In genomic region chr7:127480321-127480720, GRCm38 (mm10) we compare ENCODE assay signal across 8 mouse cellular contexts. TPM values are rescaled to one million over a fixed set of nuclear protein-coding genes. Genes with fewer than 3 reads are reported as not detected.
DNase-seq lines count a peak whose midpoint lies in the region; ATAC-seq and TF ChIP-seq lines count a peak whose summit lies in the region.

No protein-coding gene starts in this region.

- TF ChIP-seq CTCF in intestine, postnatal 0 days (IDR thresholded peaks at IDR 0.05; ENCODE audit: low read depth): no peak

- peaks cover 25% of the 10 kb centered on the region for H3K4me1 ChIP-seq in heart, embryonic 12.5 days (replicated peaks)
- H3K4me1 ChIP-seq in embryonic facial prominence, embryonic 13.5 days: peaks cover 26% of the 10 kb centered on the region
- H3K4me1 ChIP-seq in intestine, postnatal 0 days (replicated peaks; ENCODE audit: control insufficient read depth, insufficient read depth, low read length): no peaks in the 10 kb centered on the region
- peaks cover 28% of the 10 kb centered on the region for H3K4me1 ChIP-seq in midbrain, embryonic 15.5 days

- 59% methylated on average over 2 of the region's 2 CpGs for WGBS in heart, embryonic 12.5 days
- 55% methylated on average over 2 of the region's 2 CpGs for WGBS in embryonic facial prominence, embryonic 13.5 days
- 60% methylated on average over 2 of the region's 2 CpGs for WGBS in intestine, postnatal 0 days
- 69% methylated on average over 2 of the region's 2 CpGs for WGBS in midbrain, embryonic 15.5 days

- ATAC-seq in heart, embryonic 12.5 days (ENCODE audit: insufficient number of reproducible peaks, low FRiP score): no peak
- ATAC-seq in embryonic facial prominence, embryonic 13.5 days (ENCODE audit: insufficient number of reproducible peaks, insufficient read depth, low FRiP score, low TSS enrichment, low read depth): no peak
- ATAC-seq in intestine, postnatal 0 days: no peak
- no peak for ATAC-seq in midbrain, embryonic 15.5 days (replicated peaks)

- DNase-seq in heart, adult 8-10 months (ENCODE audit: low spot score): no peak
- DNase-seq in thymus, postnatal 36 days: peak; percentile 70 to 81
- no peak for DNase-seq in embryo, embryonic 10 days (ENCODE audit: low spot score)
- DNase-seq in right cerebral cortex, postnatal 25 days: no peak

- H3K4me3 ChIP-seq in heart, embryonic 12.5 days: peak overlapping the region; percentile 84
- H3K4me3 ChIP-seq in embryonic facial prominence, embryonic 13.5 days: peak overlapping the region; percentile 99
- H3K4me3 ChIP-seq in intestine, postnatal 0 days (ENCODE audit: low read depth, low read length): peak overlapping the region; percentile 93
- H3K4me3 ChIP-seq in midbrain, embryonic 15.5 days: peak overlapping the region; percentile 86

- H3K9me3 ChIP-seq in heart, embryonic 12.5 days (replicated peaks): no peaks in the 10 kb centered on the region
- no peaks in the 10 kb centered on the region for H3K9me3 ChIP-seq in embryonic facial prominence, embryonic 13.5 days
- H3K9me3 ChIP-seq in intestine, postnatal 0 days (ENCODE audit: control insufficient read depth): no peaks in the 10 kb centered on the region
- H3K9me3 ChIP-seq in midbrain, embryonic 15.5 days: no peaks in the 10 kb centered on the region

- H3K27ac ChIP-seq in heart, embryonic 12.5 days (ENCODE audit: poor library complexity, severe bottlenecking): no peak overlapping the region
- H3K27ac ChIP-seq in embryonic facial prominence, embryonic 13.5 days: no peak overlapping the region
- no peak overlapping the region for H3K27ac ChIP-seq in intestine, postnatal 0 days (ENCODE audit: low read depth, low read length)
- no peak overlapping the region for H3K27ac ChIP-seq in midbrain, embryonic 15.5 days

- H3K36me3 ChIP-seq in heart, embryonic 12.5 days: peaks cover 60% of the 10 kb centered on the region
- peaks cover 61% of the 10 kb centered on the region for H3K36me3 ChIP-seq in embryonic facial prominence, embryonic 13.5 days
- H3K36me3 ChIP-seq in intestine, postnatal 0 days (ENCODE audit: control insufficient read depth, insufficient read depth): peaks cover 43% of the 10 kb centered on the region
- H3K36me3 ChIP-seq in midbrain, embryonic 15.5 days (replicated peaks): peaks cover 34% of the 10 kb centered on the region

- H3K27me3 ChIP-seq in heart, embryonic 12.5 days (replicated peaks): no peaks in the 10 kb centered on the region
- H3K27me3 ChIP-seq in embryonic facial prominence, embryonic 13.5 days: no peaks in the 10 kb centered on the region
- no peaks in the 10 kb centered on the region for H3K27me3 ChIP-seq in intestine, postnatal 0 days (replicated peaks; ENCODE audit: control insufficient read depth, insufficient read depth, low read length)
- no peaks in the 10 kb centered on the region for H3K27me3 ChIP-seq in midbrain, embryonic 15.5 days (replicated peaks)

- H3K4me2 ChIP-seq in heart, embryonic 12.5 days: peak overlapping the region; percentile 98
- peak overlapping the region; percentile 98 for H3K4me2 ChIP-seq in embryonic facial prominence, embryonic 13.5 days
- H3K4me2 ChIP-seq in intestine, postnatal 0 days (replicated peaks; ENCODE audit: low read depth): peak overlapping the region; percentile 91
- peak overlapping the region; percentile 94 for H3K4me2 ChIP-seq in midbrain, embryonic 15.5 days

- peak overlapping the region; percentile 98 for H3K9ac ChIP-seq in heart, embryonic 12.5 days
- H3K9ac ChIP-seq in embryonic facial prominence, embryonic 13.5 days: peak overlapping the region; percentile 98
- H3K9ac ChIP-seq in intestine, postnatal 0 days (ENCODE audit: low read depth, low read length): peak overlapping the region; percentile 98
- H3K9ac ChIP-seq in midbrain, embryonic 15.5 days: peak overlapping the region; percentile 93

RNA-seq across cellular contexts. Expression of gene Fbrs, which starts 1.3 kb away (rescaled TPM):
- 8.4 and 9.9 TPM in 2 replicates for polyA plus RNA-seq in heart, embryonic 12.5 days (2016; fragmentation: Nextera tagmentation; extraction: Ambion mirVana)
- 10 to 100 TPM; 27.5 to 36.1 (median 30.5) TPM for total RNA-seq in heart, adult 8-10 months (2022)
- polyA plus RNA-seq in embryonic facial prominence, embryonic 13.5 days (2015; fragmentation: Nextera tagmentation; extraction: Ambion mirVana): 12.2 and 15.3 TPM in 2 replicates
- 8.1 and 9.4 TPM in 2 replicates for polyA plus RNA-seq in intestine, postnatal 0 days (2015; fragmentation: Nextera tagmentation; extraction: Ambion mirVana)
- 13.8 and 15.9 TPM in 2 replicates for polyA plus RNA-seq in midbrain, embryonic 15.5 days (2015; fragmentation: Nextera tagmentation; extraction: Ambion mirVana)

RNA-seq across cellular contexts. Expression of gene Prr14, which starts 20.9 kb away (rescaled TPM):
- polyA plus RNA-seq in heart, embryonic 12.5 days (2016; fragmentation: Nextera tagmentation; extraction: Ambion mirVana): 33.8 and 35.2 TPM in 2 replicates
- 10 to 100 TPM; 25.6 to 27.9 (median 27.3) TPM for total RNA-seq in heart, adult 8-10 months (2022)
- polyA plus RNA-seq in embryonic facial prominence, embryonic 13.5 days (2015; fragmentation: Nextera tagmentation; extraction: Ambion mirVana): 46.0 and 48.3 TPM in 2 replicates
- polyA plus RNA-seq in intestine, postnatal 0 days (2015; fragmentation: Nextera tagmentation; extraction: Ambion mirVana): 31.5 and 33.9 TPM in 2 replicates
- 40.5 TPM in 2 replicates for polyA plus RNA-seq in midbrain, embryonic 15.5 days (2015; fragmentation: Nextera tagmentation; extraction: Ambion mirVana)

RNA-seq across cellular contexts. Expression of gene Zfp689, which starts 31.4 kb away (rescaled TPM):
- polyA plus RNA-seq in heart, embryonic 12.5 days (2016; fragmentation: Nextera tagmentation; extraction: Ambion mirVana): 5.4 and 6.0 TPM in 2 replicates
- total RNA-seq in heart, adult 8-10 months (2022): 1 to 10 TPM; 1.2 to 2.1 (median 1.4) TPM
- 11.8 and 13.1 TPM in 2 replicates for polyA plus RNA-seq in embryonic facial prominence, embryonic 13.5 days (2015; fragmentation: Nextera tagmentation; extraction: Ambion mirVana)
- 2.2 and 2.6 TPM in 2 replicates for polyA plus RNA-seq in intestine, postnatal 0 days (2015; fragmentation: Nextera tagmentation; extraction: Ambion mirVana)
- polyA plus RNA-seq in midbrain, embryonic 15.5 days (2015; fragmentation: Nextera tagmentation; extraction: Ambion mirVana): 16.1 and 16.4 TPM in 2 replicates

RNA-seq across cellular contexts. Expression of gene Srcap, which starts 31.5 kb away (rescaled TPM):
- 51.8 and 54.3 TPM in 2 replicates for polyA plus RNA-seq in heart, embryonic 12.5 days (2016; fragmentation: Nextera tagmentation; extraction: Ambion mirVana)
- total RNA-seq in heart, adult 8-10 months (2022): 10 to 100 TPM; 51.8 to 60.5 (median 55.2) TPM
- polyA plus RNA-seq in embryonic facial prominence, embryonic 13.5 days (2015; fragmentation: Nextera tagmentation; extraction: Ambion mirVana): 52.1 and 55.6 TPM in 2 replicates
- polyA plus RNA-seq in intestine, postnatal 0 days (2015; fragmentation: Nextera tagmentation; extraction: Ambion mirVana): 12.3 and 12.5 TPM in 2 replicates
- 60.4 and 68.0 TPM in 2 replicates for polyA plus RNA-seq in midbrain, embryonic 15.5 days (2015; fragmentation: Nextera tagmentation; extraction: Ambion mirVana)

RNA-seq across cellular contexts. Expression of gene Gm42715, which starts 39.1 kb away (rescaled TPM):
- 8.5 and 9.1 TPM in 2 replicates for polyA plus RNA-seq in heart, embryonic 12.5 days (2016; fragmentation: Nextera tagmentation; extraction: Ambion mirVana)
- total RNA-seq in heart, adult 8-10 months (2022): 10 to 100 TPM in 2 of 4 experiments, 1 to 10 TPM in 2; 8.8 to 10.9 (median 10.2) TPM
- polyA plus RNA-seq in embryonic facial prominence, embryonic 13.5 days (2015; fragmentation: Nextera tagmentation; extraction: Ambion mirVana): 18.6 and 19.0 TPM in 2 replicates
- polyA plus RNA-seq in intestine, postnatal 0 days (2015; fragmentation: Nextera tagmentation; extraction: Ambion mirVana): 5.0 and 6.6 TPM in 2 replicates
- 17.4 and 17.5 TPM in 2 replicates for polyA plus RNA-seq in midbrain, embryonic 15.5 days (2015; fragmentation: Nextera tagmentation; extraction: Ambion mirVana)

Comparison
In these comparisons a context has a peak if more than half of its experiments do, and no peak if none do; other contexts are left out.
1. DNase-seq: peak in thymus, postnatal 36 days (2 of 2); none in heart, adult 8-10 months (single experiment), embryo, embryonic 10 days (single experiment) and right cerebral cortex, postnatal 25 days (single experiment).
2. Peak in every context shown above with its lines, with median percentiles within 50 percentile points of each other: H3K4me2 ChIP-seq, H3K4me3 ChIP-seq and H3K9ac ChIP-seq.